ENCODE assay signal across 16 mouse cellular contexts in the genomic region with DNA sequence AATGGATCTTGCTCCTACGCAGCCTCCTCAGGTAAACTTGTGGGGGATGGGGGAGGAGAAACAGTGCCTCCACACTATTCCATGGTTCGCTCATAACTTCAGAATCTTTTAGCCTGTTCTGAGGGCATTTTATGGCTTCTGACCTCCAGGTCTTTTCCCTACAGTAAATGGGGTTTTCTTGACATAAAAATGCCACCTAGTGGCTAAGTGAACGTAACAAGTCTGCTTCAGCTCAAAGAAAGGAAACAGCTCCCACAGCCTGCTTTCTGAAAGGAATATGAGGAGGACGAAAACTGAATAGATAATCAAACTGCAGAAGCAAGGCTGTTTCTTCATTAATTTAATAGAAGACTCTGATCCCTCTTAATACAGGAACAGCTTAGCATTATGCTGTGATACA.
DNase-seq lines count a peak whose midpoint lies in the region; ATAC-seq and TF ChIP-seq lines count a peak whose summit lies in the region.
"Had no signal": no experiment of that assay in that cellular context is flagged by ENCODE, and none has a peak within 500 bp of the region (broad histone marks: within the 10 kb centered on the region; RNA-seq: fewer than 3 reads in every experiment).

No protein-coding gene starts in this region.

- CTCF ChIA-PET in Patski (lab: Charles Lee): no interaction called here

- no peaks in the 10 kb centered on the region for H3K36me3 ChIP-seq in hindbrain, embryonic 14.5 days (replicated peaks; ENCODE audit: control insufficient read depth, insufficient read depth)
- no peaks in the 10 kb centered on the region for H3K36me3 ChIP-seq in hindbrain, embryonic 16.5 days (ENCODE audit: control insufficient read depth, insufficient read depth, low read length)
- no peaks in the 10 kb centered on the region for H3K36me3 ChIP-seq in lung, embryonic 14.5 days (ENCODE audit: insufficient read depth)
- H3K36me3 ChIP-seq: embryonic facial prominence, embryonic 12.5 days; intestine, embryonic 15.5 days; limb, embryonic 10.5 days; neural tube, embryonic 15.5 days had no signal

- no peak overlapping the region for H3K9ac ChIP-seq in hindbrain, embryonic 14.5 days
- no peak overlapping the region for H3K9ac ChIP-seq in hindbrain, embryonic 16.5 days (ENCODE audit: low read depth, low read length)
- no peak overlapping the region for H3K9ac ChIP-seq in lung, embryonic 14.5 days
- H3K9ac ChIP-seq: embryonic facial prominence, embryonic 12.5 days; intestine, embryonic 15.5 days; neural tube, embryonic 15.5 days had no signal

- no peak for TF ChIP-seq POLR2A in lung, adult 2 months (IDR thresholded peaks at IDR 0.05; ENCODE audit: borderline replicate concordance, extremely low read depth, low read depth, low read length)

- no peaks in the 10 kb centered on the region for H3K4me1 ChIP-seq in hindbrain, embryonic 14.5 days (replicated peaks; ENCODE audit: control insufficient read depth, insufficient read depth, low read length)
- no peaks in the 10 kb centered on the region for H3K4me1 ChIP-seq in hindbrain, embryonic 16.5 days (ENCODE audit: control insufficient read depth, insufficient read depth, low read depth, low read length)
- H3K4me1 ChIP-seq in lung, embryonic 14.5 days (ENCODE audit: insufficient read depth): no peaks in the 10 kb centered on the region
- no peaks in the 10 kb centered on the region for H3K4me1 ChIP-seq in lung, adult 2 months (ENCODE audit: control insufficient read depth, insufficient read depth, low read length)
- H3K4me1 ChIP-seq: embryonic facial prominence, embryonic 12.5 days; intestine, embryonic 15.5 days; neural tube, embryonic 15.5 days had no signal

- in situ Hi-C loops in Patski (cut with MboI; ENCODE audit: low pct_unique_long_range_greater_than_20kb): no loop called here

- POLR2A ChIA-PET in Patski (lab: Charles Lee): no interaction called here

- H3K27me3 ChIP-seq in hindbrain, embryonic 14.5 days (ENCODE audit: control insufficient read depth, insufficient read depth, low read length): no peaks in the 10 kb centered on the region
- no peaks in the 10 kb centered on the region for H3K27me3 ChIP-seq in hindbrain, embryonic 16.5 days (replicated peaks; ENCODE audit: control insufficient read depth, insufficient read depth, low read length)
- no peaks in the 10 kb centered on the region for H3K27me3 ChIP-seq in lung, embryonic 14.5 days (ENCODE audit: insufficient read depth, low read length)
- H3K27me3 ChIP-seq in Patski: no peaks in the 10 kb centered on the region
- H3K27me3 ChIP-seq: embryonic facial prominence, embryonic 12.5 days; intestine, embryonic 15.5 days; neural tube, embryonic 15.5 days had no signal

- TF ChIP-seq CTCF in lung, embryonic 14.5 days (IDR thresholded peaks at IDR 0.05; ENCODE audit: low read depth): peak; percentile 49
- TF ChIP-seq CTCF in lung, adult 2 months (IDR thresholded peaks at IDR 0.05; ENCODE audit: insufficient read depth, low read length): no peak
- TF ChIP-seq CTCF in Patski (IDR thresholded peaks at IDR 0.05): peak; percentile 46

- H3K4me3 ChIP-seq in hindbrain, embryonic 14.5 days (replicated peaks; ENCODE audit: low read length): no peak overlapping the region
- no peak overlapping the region for H3K4me3 ChIP-seq in hindbrain, embryonic 16.5 days (ENCODE audit: low read length)
- no peak overlapping the region for H3K4me3 ChIP-seq in lung, embryonic 14.5 days (ENCODE audit: low read depth, low read length)
- H3K4me3 ChIP-seq in lung, adult 2 months (replicated peaks; ENCODE audit: extremely low read depth, low read depth, low read length): no peak overlapping the region
- H3K4me3 ChIP-seq: embryonic facial prominence, embryonic 12.5 days; intestine, embryonic 15.5 days; limb, embryonic 10.5 days; neural tube, embryonic 15.5 days had no signal

- peaks cover 13% of the 10 kb centered on the region for H3K9me3 ChIP-seq in hindbrain, embryonic 14.5 days (ENCODE audit: control insufficient read depth, low read length)
- H3K9me3 ChIP-seq in hindbrain, embryonic 16.5 days (ENCODE audit: control insufficient read depth, low read length): peaks cover 5% of the 10 kb centered on the region; the same call in 1 of the 2 replicates
- 0 out of 2 replicates have a peak, but pooled peaks cover 3% of the 10 kb centered on the region for H3K9me3 ChIP-seq in lung, embryonic 14.5 days (ENCODE audit: low read depth, low read length)
- H3K9me3 ChIP-seq: embryonic facial prominence, embryonic 12.5 days; intestine, embryonic 15.5 days; limb, embryonic 10.5 days; neural tube, embryonic 15.5 days had no signal

- 59% methylated on average over 4 of the region's 4 CpGs for WGBS in hindbrain, embryonic 14.5 days
- 55% methylated on average over 4 of the region's 4 CpGs for WGBS in hindbrain, embryonic 16.5 days
- 48% methylated on average over 4 of the region's 4 CpGs for WGBS in lung, embryonic 14.5 days
- WGBS in lung, adult 2 months: 50% methylated on average over 4 of the region's 4 CpGs

- peak; percentile 45 for DNase-seq in hindbrain, embryonic 14.5 days (ENCODE audit: low spot score)
- DNase-seq in lung, embryonic 14.5 days: peak; percentile 61
- no peak for DNase-seq in lung, adult 2 months
- no peak for DNase-seq in Patski (ENCODE audit: low read depth, low spot score)
- no peak for DNase-seq in thymus, postnatal 4 days
- no peak for DNase-seq in right cerebral cortex, adult 2 months (ENCODE audit: low spot score in 2 of 2)
- DNase-seq: heart, postnatal 10 days; lung, postnatal 10 days; right cerebral cortex, postnatal 4 days had no signal

- no peak overlapping the region for H3K27ac ChIP-seq in hindbrain, embryonic 14.5 days
- H3K27ac ChIP-seq in hindbrain, embryonic 16.5 days (ENCODE audit: low read depth, low read length): no peak overlapping the region
- H3K27ac ChIP-seq in lung, embryonic 14.5 days (ENCODE audit: low read depth): no peak overlapping the region
- H3K27ac ChIP-seq: embryonic facial prominence, embryonic 12.5 days; intestine, embryonic 15.5 days; limb, embryonic 10.5 days; neural tube, embryonic 15.5 days had no signal

- no peak overlapping the region for H3K4me2 ChIP-seq in hindbrain, embryonic 14.5 days (replicated peaks)
- H3K4me2 ChIP-seq in hindbrain, embryonic 16.5 days (ENCODE audit: low read length): no peak overlapping the region
- H3K4me2 ChIP-seq in lung, embryonic 14.5 days: no peak overlapping the region
- H3K4me2 ChIP-seq: embryonic facial prominence, embryonic 12.5 days; intestine, embryonic 15.5 days; neural tube, embryonic 15.5 days had no signal

- no peak for ATAC-seq in hindbrain, embryonic 14.5 days (ENCODE audit: low FRiP score)
- ATAC-seq in hindbrain, embryonic 16.5 days: no peak
- no peak for ATAC-seq in lung, embryonic 14.5 days (ENCODE audit: insufficient read depth)
- no peak for ATAC-seq in Patski
- ATAC-seq in megakaryocyte progenitor cell, adult 5-6 weeks (replicated peaks; ENCODE audit: poor library complexity): peak; percentile 44
- ATAC-seq: forebrain, embryonic 16.5 days; intestine, embryonic 15.5 days had no signal

Comparison
In these comparisons a context has a peak if more than half of its experiments do, and no peak if none do; other contexts are left out.
1. DNase-seq: peak in hindbrain, embryonic 14.5 days (single experiment) and lung, embryonic 14.5 days (single experiment); none in lung, adult 2 months (single experiment), Patski (single experiment), thymus, postnatal 4 days (single experiment) and right cerebral cortex, adult 2 months (0 of 2).